Mouse (Mus musculus): Measurements from ENCODE around the gene C2cd3.
A peak's percentile ranks its signal among the peaks of the same experiment; 100 is the strongest.
"Not testable (repeated sequence)": the region's sequence is repeated elsewhere in the genome, so short reads cannot be mapped to it uniquely, and the experiment has no call there.

The C2cd3 gene

DNA sequence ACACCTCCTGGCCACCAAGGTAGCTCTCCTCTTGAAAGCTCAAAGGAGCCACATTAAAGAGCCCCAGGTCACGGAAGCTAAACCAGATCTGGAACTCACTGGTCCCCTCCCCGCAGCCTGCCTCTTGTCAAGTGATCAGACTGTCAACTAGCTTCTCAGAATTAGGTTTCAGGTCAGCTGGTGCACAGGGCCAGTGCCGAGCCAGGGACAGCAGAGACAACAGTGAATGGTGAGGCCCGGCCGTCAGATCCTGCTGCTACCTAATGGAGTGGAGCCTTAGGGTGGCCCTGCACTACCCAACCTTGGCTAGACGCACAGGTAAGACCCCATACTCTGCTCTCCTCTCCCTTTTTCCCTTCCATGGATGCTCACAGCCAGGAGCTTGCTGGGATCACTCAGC is 100.7 kb downstream of the C2cd3 start, which contains the start of gene Ucp3:
TSS of gene Ucp3 (plus strand) at position 214 of the 400 bp plus-strand sequence.
- DNase-seq, result peak in 1 of 2 experiments; percentile 39

DNA sequence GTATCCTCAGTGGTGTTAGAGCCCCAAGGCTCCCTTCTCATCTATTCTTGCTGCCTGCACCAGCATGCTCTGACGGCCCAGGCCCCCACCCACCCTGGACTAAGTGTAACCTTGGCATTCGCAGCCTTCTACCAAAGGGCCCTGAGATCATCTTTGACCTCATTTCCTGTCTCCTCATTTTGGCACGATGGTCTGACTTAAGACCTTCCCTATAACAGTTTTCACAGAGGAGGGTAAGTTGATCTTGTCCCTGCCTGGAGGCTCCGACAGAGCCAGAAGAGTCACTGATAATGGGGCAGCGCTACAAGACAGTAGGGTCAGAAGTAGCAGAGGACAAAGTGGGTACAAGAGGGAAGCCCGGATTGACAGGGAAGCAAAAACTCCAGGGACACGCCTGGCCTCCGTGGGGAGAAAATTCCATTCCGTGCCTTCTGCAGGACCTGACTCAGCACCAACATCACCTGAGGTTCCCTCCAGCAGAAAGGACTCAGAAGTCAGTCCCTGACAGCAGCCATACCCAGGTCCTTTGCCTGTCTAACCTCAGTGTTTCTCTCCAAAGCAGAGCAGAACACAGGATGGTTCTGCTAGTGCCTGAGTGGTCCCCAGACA is 101.9 kb downstream of the C2cd3 start:
- peak; percentile 27 to 68 for DNase-seq

DNA sequence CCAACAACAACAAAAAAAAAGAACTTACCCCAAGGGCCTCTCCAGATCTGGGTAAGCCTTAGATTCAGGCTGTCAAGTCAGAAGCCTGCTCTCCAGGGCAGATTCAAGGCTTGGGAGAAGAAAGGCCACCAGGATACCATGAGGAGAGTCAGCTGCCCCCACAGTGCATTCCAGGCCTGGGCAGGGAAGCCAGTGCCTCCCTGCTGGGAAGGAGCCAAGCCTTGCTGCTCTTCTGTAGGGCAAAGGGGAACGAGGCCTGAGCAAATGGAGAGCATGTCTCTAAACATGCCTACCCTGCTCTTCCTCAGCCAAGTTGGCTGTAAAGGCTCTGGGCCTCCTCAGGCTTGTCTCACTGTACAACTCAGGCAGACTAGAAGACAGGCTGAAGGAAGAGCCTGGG is 102.6 kb downstream of the C2cd3 start:
- peak; percentile 82 to 91 for DNase-seq

GRCm38 (mm10) chr7:100479100-100479822 is 107.2 kb downstream of the C2cd3 start:
- peak in 1 of 2 experiments; percentile 65 for DNase-seq

DNA sequence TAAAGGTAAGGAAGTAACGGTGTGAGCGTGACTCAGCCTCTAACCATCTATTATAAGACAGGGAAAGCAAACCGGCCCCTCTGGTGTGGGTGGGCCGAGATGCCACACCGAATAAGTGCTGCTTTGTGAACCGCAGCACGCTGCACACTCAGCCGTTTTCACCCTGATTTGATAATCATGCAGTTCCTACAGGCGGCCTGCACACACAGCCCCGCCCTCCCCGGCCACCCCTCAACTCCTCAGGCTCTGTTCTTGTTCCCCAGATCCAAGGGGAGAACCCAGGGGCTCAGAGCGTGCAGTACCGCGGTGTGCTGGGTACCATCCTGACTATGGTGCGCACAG is 107.8 kb downstream of the C2cd3 start:
- DNase-seq, result peak in 1 of 2 experiments; percentile 66

GRCm38 (mm10) chr7:100480175-100480574 is 108.1 kb downstream of the C2cd3 start:
- DNase-seq, result no peak

- not testable (repeated sequence) for DNase-seq
These were observed 110.0 kb downstream of the C2cd3 start for GRCm38 (mm10) chr7:100482046-100482445.

- DNase-seq, result no peak
These were observed 112.5 kb downstream of the C2cd3 start for GRCm38 (mm10) chr7:100484493-100484892.

- no peak for DNase-seq
These were observed 115.3 kb downstream of the C2cd3 start for GRCm38 (mm10) chr7:100487301-100487700.

DNA sequence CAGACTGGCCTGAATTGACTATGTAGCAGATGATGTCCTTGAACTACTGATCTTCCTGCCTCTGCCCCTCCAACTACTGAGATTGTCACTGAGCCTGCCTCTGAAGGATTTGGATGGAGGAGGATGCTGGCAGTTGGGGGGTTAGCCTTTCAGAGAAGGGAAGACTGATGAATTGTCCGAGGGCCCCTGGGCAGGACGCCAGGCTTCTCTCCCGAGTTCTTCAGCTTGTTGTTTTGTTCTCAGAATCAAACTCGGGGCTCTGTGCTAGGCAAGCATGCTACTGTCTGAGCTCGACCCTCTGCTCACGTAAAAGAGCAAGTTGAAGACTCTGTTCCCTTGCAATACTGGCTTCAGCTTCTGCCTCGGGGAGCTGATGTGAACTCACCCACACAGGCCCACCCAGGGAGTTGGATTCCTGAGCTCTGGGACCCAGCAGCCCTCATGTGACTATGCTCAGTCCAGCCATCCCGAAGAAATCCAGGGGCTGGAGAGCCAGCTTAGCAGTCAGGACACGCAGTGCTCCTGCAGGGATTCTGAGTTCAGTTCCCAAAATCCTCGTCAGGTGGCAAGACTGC is 116.5 kb downstream of the C2cd3 start:
- no peak for DNase-seq

GRCm38 (mm10) chr7:100492391-100493116 is 120.5 kb downstream of the C2cd3 start:
- peak in 1 of 2 experiments; percentile 81 for DNase-seq

DNA sequence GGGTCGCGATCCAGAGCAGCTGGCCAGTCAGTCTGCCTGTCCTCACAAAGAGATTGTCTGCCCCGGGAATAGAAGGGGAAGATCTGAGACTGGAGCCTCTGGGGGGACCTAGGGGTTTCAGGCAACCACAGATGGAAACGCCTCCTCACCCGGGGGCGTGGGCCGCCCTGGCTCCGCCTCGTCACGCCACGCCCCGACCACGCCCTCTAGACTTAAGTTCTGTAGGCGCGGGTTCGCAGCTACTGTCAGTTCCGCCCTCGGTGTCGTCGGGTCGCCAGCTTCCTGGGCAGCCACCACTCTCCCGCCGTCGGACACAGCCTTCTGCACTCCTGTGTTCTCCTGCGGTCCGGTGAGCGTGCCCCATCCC is 121.1 kb downstream of the C2cd3 start, which contains the start of gene Ucp2:
TSS of gene Ucp2 (plus strand) at position 221 of the 367 bp plus-strand sequence.
- peak; percentile 89 to 93 for DNase-seq

- peak; percentile 38 to 60 for DNase-seq
These were observed 121.7 kb downstream of the C2cd3 start for GRCm38 (mm10) chr7:100493484-100494414.

DNA sequence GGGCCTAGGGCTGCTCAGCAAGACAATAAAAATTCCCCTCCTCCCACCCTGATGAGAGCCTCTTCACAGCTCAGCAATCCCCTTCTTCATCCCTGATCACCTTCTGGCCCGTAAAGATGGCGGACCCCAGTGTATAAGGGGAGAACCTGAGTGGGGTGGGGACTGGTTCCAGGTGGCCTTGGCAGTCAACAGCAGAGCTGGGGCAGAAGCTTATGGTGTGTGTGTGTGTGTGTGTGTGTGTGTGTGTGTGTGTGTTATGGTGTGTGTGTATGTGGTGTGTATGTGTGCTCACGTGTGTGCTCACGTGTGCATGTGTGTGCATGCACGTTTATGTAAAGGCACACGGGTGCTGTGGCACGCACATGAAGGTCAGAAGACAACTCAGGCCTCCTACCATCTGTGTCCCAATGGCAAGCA is 122.4 kb downstream of the C2cd3 start:
- no peak for DNase-seq

GRCm38 (mm10) chr7:100495042-100495441 is 123.0 kb downstream of the C2cd3 start:
- peak in 1 of 2 experiments; percentile 55 for DNase-seq

DNA sequence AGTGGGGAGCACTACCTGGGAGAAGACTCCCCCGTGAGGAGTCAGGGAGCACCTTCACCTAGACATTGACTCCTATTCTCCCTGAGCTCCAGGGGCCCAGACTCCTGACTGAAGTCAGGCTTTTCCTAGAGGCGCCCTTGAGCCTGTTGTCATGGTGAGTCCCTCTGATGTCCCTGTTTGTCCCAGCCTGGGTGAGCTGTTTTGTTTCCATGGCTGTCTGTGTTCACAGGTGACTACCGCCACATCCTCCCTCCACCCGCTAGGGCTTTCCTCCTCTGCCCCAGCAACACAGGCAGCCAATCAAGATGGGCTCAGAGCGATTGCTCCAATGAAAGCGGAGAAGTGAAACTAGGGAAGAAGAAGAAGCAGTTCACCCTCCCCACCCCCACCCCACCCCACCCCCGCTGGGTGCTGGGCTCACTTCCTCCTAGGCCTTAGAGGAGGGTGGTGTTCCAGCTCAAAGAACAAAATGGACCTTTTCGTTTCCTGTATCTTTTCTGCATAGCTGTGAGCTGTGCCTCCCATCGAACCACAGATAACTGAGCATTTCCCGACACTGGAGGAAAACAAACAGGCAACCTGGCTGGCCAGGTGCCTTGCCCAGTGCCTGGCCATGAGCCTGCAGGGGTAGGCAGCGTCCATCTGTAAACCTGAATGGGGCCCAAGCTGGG is 123.7 kb downstream of the C2cd3 start:
- DNase-seq, result peak; percentile 59 to 89

- peak in 1 of 2 experiments; percentile 38 for DNase-seq
These were observed 124.3 kb downstream of the C2cd3 start for GRCm38 (mm10) chr7:100496371-100496770.

- peak in 1 of 2 experiments; percentile 32 for DNase-seq
These were observed 124.8 kb downstream of the C2cd3 start for GRCm38 (mm10) chr7:100496791-100497190.

GRCm38 (mm10) chr7:100497402-100497801 is 125.4 kb downstream of the C2cd3 start:
- DNase-seq, result no peak

- DNase-seq, result no peak
These were observed 125.9 kb downstream of the C2cd3 start for GRCm38 (mm10) chr7:100497982-100498381.

DNA sequence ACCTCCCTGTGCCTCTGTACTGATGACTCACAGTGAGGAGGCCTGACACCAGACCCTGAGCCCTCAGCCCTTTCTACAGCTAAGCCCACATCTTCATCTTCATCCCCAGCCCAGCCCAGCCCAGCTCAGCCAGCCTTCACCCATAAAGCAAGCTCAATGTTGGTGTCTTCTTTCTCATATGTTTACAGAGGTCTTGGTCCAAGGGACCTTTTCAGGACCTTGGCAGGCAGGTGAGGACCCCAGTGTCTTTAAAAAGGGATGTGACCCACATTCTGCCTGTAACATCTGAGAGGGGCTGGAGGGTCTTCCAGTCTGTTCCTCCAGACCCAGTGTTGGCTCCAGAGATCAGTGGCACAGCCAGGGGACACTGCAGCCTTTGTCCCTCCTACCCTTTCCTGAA is 127.4 kb downstream of the C2cd3 start:
- DNase-seq, result no peak

All from kidney, postnatal 25 days (tissue).